Mouse (Mus musculus) kidney, postnatal 14 days (tissue): ENCODE data around the gene Mrps18a.
A peak's percentile ranks its signal among the peaks of the same experiment; 100 is the strongest.

ENCODE experiments used
- DNase-seq: peaks from one replicate; pipeline ENCODE4 v3.0.0; 2022; ENCODE audit warnings: mixed read lengths

Mrps18a gene

DNA sequence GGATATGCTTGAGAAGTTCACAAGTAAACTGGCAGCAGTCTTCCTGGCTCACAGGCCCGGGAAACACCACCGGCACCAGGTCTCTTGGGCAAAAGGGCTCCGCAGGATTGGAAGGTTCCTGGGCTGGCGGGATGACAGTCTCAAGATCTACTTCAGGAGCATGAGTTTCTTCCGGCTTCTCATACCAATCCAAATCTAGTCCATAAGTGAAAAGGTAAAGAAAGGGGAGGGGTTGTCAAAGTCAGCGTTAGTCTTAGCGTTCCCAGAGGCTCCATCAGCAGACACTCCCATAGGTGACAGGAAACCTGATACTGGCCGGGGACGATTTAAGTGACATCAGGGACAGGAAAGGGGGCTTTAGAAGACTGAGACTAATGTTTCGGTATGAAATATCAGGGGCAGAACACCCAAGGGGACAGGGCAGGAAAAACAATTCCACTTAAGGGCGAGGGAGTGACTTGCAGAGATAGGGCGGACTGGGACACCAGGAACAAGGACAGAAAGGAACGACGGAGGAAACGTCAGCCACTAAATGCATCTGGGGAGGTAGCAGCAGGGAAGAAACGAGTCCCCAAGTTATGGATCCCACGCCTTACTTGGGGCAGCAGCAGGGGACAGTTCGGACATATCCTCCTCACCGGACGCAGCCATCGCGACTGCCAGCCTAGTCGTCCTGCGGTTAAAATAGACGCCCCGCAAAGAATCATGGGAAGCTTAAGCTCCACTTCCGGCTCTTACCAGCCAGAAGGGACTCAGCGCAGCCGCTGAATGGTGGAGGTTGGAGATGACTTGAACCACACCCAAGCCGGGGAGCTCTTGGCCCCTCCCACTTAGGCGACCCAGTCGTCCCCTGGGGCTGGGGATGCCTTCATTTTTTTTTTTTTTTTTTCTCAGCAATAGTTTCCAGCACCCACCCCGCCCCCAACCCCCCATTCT lies 42.3 kb downstream of the Mrps18a start, which contains the start of gene Mad2l1bp:
TSS of gene Mad2l1bp (minus strand) at position 707 of the 936 bp plus-strand sequence.
- peak; percentile 94 for DNase-seq

DNA sequence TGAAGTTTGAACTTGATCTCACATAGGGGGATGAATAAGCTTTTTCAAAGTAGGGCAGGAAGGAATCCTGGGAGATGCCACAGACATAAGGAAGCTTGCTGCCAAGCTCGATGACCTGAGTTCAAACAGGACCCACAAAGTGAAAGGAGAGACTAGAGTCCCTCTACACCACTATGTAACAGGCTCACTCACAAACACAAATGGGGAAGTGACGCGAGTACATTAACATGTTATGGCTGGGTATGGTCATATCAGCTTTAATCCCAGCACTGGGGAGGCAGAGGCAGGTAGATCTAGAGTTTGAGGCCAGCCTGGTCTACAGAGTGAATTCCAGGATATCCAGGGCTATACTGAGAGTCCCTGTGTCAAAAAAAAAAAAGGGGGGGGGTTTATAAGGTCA lies 43.5 kb downstream of the Mrps18a start:
- DNase-seq, result no peak

DNA sequence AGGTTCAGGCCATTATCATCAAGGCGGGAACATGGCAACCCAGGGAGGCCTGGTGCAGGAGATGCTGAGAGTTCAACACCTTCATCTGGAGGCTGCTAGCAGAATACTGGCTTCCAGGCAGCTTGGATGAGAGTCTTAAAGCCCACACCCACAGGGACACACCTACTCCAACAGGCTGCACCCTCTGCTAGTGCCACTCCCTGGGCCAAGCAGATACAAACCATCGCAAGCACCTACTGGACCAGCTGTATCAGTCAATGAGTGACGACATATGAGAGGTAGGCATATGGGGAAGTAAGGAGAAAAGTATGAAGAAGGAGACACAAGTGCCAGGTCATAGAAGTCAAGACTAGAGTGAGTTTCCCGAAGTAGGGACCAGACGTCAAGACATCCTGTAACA lies 45.9 kb downstream of the Mrps18a start:
- no peak for DNase-seq

DNA sequence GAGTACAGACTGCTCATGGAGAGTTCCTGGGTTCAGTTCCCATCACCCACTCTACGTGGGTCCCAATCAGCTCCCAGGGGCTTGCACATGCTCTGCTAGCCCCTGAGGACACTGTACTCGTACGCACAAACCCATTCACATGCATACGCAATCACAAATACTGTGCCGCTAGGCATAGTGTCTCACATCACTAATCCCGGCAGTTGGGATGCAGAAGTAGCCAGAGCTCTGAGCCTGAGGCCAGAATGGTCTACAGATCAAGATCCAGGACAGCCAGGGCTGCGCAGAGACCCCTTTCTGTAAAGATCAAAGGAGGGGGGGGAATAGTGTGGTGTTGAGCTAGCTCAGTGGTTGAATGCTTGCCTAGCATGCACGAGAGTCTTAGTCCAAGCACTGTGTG lies 46.3 kb downstream of the Mrps18a start:
- no peak for DNase-seq

DNA sequence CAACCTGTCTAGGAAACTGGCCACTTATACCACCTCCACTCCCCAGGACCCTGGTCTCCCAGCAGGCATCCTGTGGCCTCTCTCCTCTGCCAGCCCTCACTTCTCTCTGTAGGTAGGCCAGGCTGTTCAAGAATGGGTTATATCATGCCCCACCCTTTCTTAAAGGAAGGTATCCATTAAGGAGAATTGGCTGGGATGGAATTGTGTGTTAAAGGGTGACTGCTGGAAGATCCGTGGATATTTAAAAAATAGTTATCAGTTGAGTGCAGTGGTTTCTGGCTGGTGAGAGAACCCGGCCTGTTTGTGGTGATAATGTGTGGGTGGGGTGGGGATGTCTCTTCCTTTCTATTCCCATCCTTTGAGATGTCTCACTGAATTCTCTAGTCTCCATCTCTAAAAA lies 48.5 kb downstream of the Mrps18a start:
- DNase-seq, result no peak

DNA sequence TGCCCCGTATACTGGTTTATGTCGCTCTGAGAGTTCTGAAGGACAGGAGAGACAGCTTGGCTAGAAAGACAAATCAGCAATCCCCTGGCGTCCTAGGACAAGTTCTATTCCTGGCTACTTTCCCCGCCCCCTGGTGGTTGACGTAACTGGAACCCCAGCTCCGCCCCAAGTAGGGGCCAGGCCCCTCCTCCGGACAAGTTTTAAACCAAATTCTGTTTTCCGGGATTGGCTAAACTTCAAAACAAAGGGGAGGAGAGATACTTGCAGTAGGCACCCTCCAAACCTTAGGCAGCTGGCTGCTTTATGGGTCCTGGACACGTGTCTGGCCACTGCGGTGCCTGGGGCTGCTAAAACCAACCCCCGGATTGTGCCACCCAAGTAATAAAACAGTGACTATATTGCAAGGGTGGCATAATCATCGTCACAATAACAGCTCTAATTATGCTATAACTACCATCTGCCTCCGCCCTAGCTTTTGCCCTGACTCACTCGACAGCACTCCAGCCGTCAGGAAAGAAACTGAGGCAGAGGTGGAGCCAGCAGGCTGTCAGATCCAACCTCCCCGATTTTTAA lies 49.4 kb downstream of the Mrps18a start:
- peak; percentile 96 for DNase-seq

DNA sequence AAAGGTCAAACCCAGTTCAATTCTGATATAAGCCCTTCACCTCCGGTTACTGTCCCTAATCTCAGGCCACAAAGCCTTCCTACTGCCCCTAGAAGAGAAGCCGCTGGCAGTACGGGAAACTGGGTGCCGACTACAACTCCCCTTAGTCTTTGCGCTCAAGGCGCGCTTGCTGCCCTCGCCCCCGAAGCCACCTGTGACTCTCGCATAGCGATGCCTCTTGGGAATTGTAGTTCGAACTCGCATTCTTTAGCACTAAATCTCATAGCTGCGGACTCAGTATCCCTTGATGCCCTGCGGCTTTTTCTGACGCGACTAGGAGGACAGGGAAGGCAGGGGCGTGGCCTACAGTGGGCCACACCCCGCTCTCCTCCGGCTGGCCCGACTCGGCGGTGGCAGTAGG lies 49.9 kb downstream of the Mrps18a start, which contains the start of gene Gtpbp2:
TSS of gene Gtpbp2 (plus strand) at position 347 of the 400 bp plus-strand sequence.
- DNase-seq, result peak; percentile 99

DNA sequence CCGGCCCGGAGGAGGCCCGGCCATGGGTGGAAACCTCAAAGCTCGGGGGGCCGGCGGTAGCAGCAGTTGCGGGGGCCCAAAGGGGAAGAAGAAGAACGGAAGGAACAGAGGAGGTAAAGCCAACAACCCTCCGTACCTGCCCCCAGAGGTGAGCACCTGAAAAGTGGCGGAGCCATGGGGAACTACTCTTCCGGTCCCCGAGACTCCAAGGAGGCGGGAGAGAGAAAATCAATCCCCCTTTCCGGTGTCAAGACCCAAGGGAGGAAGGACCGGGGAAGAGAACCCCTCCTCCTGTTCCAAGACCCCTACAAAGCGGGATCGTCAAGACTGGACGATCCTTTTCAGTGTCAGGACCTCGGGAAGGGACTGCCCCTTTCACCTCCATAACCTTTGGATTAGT lies 50.4 kb downstream of the Mrps18a start:
- DNase-seq, result no peak

DNA sequence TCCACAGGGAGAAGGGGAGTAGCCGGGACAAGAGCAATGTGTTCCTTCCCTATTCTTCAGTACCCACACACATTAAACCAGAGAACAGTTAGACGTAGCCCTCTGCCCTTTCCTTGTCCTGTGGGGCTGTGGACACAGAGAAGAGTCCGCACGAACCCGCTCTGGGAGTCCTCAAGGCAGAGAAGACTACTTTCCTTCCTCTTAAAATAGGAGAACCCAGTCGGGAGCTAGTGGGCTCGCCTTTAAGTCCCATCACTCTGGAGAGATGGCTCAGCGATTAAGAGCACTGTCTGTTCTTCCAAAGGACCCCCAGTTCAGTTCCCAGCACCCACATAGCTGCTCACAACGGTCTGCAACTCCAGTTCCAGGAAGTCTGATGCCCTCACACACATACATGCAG lies 50.9 kb downstream of the Mrps18a start:
- DNase-seq, result no peak

DNA sequence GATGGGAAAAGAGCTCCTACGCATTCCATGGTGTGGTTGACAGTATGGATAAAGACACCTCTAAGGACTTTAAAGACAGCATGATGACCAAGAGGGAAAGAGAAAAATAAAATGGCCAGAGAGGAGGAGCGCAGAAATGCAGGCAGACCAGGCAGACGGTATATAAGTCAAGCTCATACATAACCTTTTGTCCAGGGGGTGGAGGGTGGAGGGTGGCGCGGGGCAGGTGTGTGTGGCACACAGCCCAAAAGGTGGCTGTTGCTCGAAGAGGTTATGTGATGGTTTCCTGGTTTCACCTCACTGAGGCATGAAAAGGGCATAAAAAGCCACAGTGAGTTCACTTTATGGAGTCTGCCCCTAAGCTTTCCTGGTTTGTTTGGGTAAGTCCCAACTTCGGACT lies 51.8 kb downstream of the Mrps18a start:
- no peak for DNase-seq

DNA sequence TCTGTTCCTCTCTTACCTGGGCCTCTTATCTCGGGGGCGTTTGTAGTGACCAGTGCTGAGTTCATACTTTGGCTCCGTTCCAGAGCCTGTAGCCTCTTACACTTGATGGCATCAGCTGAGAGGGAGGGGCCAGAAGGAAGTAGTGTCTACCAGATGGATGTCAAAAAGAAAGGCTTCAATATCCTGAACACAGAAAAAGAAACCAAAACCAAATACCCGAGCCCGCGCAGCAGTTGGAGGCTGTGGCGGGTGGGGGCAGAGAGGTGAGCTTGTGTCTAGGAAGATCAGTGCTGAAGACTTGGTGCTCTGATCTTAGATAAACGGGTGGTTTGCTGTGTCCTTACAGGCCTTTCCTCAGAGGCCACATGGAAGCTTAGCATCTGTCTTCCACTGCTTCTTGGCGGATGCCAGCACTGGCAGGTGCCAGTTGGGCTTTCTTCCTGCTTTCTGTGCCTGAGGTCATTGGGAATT lies 52.2 kb downstream of the Mrps18a start:
- DNase-seq, result peak; percentile 64

DNA sequence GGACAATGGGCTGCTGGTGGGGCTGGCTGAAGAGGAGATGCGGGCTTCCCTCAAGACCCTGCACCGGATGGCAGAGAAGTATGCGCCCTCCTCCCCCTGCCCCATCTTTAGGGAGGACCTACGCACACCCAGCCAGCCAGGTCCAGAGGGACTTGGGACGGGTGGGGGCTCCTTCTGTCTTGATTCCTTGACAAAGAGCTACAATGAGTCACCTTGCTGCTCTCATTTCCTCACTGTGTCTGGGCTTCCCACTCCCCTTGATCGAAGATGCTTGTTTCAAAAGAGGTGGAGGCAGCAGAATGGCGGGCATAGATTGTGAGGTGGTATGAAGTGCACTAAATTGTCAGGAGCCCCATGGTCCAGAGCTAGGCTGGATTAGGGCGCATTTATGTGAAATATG lies 53.5 kb downstream of the Mrps18a start:
- DNase-seq, result no peak

DNA sequence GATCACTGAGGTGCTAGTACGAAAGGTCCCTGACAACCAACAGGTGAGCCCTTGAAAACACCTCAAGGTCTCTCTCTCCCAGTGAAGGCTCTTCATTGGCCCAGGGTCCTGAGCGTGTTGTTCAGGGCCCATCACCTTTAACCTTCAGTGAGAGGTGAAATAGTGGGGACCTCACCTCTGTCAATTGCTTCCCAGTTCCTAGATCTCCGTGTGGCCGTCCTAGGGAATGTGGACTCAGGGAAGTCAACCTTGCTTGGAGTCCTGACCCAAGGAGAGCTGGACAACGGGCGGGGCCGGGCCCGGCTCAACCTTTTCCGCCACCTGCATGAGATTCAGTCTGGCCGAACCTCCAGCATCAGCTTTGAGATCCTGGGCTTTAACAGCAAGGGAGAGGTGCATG lies 54.0 kb downstream of the Mrps18a start:
- no peak for DNase-seq

DNA sequence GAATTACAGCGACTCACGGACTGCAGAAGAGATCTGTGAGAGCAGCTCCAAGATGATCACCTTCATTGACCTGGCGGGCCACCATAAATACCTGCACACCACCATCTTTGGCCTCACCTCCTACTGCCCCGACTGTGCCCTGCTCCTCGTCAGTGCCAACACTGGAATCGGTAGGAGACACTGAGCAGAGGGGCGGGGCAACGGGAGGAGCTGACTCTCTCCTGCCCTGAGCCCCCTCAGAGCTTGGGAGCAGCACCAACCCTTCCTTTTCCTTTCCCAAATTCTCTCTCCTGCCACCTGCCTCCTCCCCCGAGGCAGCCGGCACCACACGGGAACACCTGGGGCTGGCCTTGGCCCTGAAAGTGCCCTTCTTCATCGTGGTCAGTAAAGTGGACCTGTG lies 54.7 kb downstream of the Mrps18a start:
- no peak for DNase-seq

DNA sequence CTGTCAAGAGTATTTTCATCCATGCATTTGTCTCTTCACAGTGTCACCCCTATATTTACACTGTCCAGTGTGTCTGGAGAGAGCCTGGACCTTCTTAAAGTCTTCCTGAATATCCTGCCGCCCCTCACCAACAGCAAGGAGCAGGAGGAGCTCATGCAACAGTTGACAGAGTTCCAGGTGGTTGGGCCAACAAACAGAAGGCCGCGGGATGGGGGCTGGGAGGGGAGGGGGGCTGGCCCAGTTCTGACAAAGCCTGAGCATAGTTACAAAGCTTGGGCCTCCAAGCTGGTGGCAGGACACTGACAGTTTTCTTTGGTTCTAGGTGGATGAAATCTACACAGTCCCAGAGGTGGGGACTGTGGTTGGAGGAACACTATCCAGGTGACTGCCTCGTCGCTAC lies 55.5 kb downstream of the Mrps18a start:
- DNase-seq, result no peak

DNA sequence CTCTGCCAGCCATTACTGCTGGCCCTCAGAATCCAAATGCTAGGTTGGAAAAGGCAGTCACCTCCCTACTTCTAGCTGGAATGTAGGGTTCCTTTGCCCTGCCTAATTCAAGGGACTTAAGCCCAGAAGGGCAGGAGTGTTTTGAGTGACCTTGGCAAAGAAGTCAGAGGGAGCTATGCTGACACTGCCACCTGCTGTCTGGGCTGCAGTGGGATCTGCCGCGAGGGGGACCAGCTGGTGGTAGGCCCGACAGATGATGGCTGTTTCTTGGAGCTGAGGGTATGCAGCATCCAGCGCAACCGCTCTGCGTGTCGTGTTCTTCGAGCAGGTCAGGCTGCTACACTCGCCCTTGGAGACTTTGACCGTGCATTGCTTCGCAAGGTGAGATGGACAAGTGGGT lies 56.2 kb downstream of the Mrps18a start:
- peak; percentile 33 for DNase-seq

DNA sequence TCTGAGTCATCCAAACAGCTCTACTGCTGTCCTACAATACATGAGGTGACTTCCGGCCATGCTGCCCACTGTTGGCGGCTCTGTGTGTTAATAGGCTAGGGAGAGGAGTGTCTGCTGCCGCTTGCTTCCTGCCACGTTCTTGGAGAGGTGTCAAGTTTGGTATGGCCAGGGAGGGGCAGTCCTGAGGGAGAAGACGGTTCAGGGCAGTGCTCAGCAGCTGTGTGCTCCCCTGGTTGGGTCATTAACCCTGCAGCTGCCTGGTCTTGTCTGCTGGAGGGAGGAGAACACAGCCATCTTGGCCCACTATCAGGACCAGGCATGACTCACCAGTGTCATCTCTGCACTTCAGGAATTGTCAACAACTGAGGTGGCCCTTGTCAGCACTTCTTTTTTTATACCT lies 57.5 kb downstream of the Mrps18a start:
- no peak for DNase-seq

DNA sequence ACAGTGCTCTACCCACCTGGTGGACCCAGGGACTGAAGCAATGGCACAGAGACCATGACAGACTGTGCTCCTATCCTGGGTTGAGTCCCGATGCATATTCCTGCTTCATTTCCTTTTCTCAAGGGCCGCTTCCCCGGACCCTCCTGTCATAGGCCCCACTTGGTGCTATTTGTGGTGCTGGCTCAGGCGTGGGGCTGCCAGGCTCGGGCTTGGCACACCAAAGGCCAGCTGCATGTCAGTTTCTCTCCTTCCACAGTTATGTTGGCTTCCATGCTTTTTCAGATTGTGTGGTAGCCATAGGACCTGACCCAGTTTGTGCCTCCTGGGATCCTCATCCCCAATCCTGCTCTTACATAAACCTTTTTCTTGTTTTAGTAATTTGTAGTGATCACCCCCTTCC lies 58.0 kb downstream of the Mrps18a start:
- DNase-seq, result no peak

DNA sequence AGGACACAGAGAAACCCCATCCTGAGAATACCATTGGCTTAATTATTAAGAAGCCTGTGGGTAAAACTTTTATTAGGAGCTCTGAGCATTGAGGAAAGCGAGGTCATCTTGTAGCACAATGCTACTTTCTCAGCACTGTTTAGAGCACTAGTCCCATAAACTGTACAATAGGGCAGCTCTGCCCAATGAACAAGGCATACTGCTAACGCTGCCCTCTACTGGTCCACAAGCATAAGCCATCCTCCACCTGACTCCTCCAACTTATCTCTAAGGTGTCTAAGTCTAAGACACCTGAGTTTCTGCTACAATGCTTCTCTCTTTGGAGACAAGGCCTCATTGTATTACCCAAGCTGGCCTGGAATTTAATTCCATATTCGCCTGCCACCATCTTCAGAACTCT lies 59.8 kb downstream of the Mrps18a start:
- peak; percentile 40 for DNase-seq
